Mouse (Mus musculus): Measurements from ENCODE around the gene Rufy3. TPM values are rescaled to one million over a fixed set of nuclear protein-coding genes. Genes with fewer than 3 reads are reported as not detected.
A peak's percentile ranks its signal among the peaks of the same experiment; 100 is the strongest.
"Not testable (repeated sequence)": the region's sequence is repeated elsewhere in the genome, so short reads cannot be mapped to it uniquely, and the experiment has no call there.

The Rufy3 gene
- polyA plus RNA-seq, 1 experiment from 2014 or later, result 10.8 TPM

DNA sequence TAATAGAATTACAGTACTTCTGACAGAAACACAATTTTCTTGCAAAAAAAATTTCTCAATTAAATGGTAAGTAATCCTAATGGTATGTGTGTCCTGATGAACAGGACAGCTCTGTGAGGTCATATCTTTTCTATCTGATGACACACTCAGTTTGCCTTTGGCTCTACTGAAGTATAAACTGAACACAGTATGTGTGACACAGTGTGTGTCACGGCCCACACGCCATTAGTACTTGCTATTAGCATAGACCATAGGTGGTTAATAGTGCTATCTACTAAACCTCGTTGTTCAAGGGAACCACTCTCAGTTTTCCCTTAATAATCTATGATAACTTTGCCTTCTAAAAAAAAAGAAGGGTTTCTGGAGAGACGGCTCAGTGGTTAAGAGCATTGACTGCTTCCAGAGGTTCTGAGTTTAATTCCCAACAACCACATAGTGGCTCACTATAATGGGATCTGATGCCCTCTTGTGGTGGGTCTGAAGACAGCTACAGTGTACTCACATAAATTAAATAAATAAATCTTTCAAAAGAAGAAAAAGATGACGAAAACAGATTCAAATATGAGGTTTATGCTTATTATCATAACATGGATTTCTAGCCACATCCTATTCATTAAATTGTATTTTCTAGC lies 22.1 kb upstream of the Rufy3 start:
- no peaks in the 10 kb centered on the region for H3K9me3 ChIP-seq (ENCODE audit: control insufficient read depth)
- WGBS, result 61% methylated on average over 5 of the region's 5 CpGs
- H3K27ac ChIP-seq (ENCODE audit: low read depth, low read length), result no peak overlapping the region
- no peak overlapping the region for H3K9ac ChIP-seq (ENCODE audit: low read depth, low read length)
- no peak overlapping the region for H3K4me2 ChIP-seq (replicated peaks; ENCODE audit: low read depth)
- no peak overlapping the region for H3K4me3 ChIP-seq (ENCODE audit: low read depth, low read length)
- no peaks in the 10 kb centered on the region for H3K36me3 ChIP-seq (ENCODE audit: control insufficient read depth, insufficient read depth)
- H3K27me3 ChIP-seq (replicated peaks; ENCODE audit: control insufficient read depth, insufficient read depth, low read length), result no peaks in the 10 kb centered on the region
- peak; percentile 75 for TF ChIP-seq CTCF (IDR thresholded peaks at IDR 0.05; ENCODE audit: low read depth)
- no peaks in the 10 kb centered on the region for H3K4me1 ChIP-seq (replicated peaks; ENCODE audit: control insufficient read depth, insufficient read depth, low read length)
- ATAC-seq, result no peak

DNA sequence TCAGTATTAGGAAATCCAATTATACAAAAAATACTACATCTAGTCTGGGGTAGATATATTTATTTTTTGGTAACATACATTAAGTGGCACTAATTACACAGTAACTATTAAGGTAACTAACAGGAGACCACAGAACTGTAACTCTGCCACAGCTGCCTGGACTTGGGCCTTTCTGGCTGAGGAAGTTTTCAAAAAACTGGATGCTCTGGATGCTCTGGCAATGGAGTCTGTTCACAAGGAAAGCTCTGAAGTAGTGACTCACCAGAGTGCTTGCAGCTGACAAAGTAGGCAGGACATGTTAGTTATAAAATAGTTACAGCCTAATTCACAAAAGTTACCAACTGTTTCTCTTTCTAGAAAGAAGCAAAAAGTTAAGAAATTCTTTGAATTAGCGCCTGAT lies 20.4 kb upstream of the Rufy3 start:
- WGBS, result 95% methylated on average over 1 of the region's 1 CpGs
- H3K27ac ChIP-seq (ENCODE audit: low read depth, low read length); H3K9ac ChIP-seq (ENCODE audit: low read depth, low read length); H3K36me3 ChIP-seq (ENCODE audit: control insufficient read depth, insufficient read depth); H3K27me3 ChIP-seq (replicated peaks; ENCODE audit: control insufficient read depth, insufficient read depth, low read length); H3K4me3 ChIP-seq (ENCODE audit: low read depth, low read length); H3K4me2 ChIP-seq (replicated peaks; ENCODE audit: low read depth); H3K9me3 ChIP-seq (ENCODE audit: control insufficient read depth); H3K4me1 ChIP-seq (replicated peaks; ENCODE audit: control insufficient read depth, insufficient read depth, low read length); ATAC-seq: not testable (repeated sequence)

DNA sequence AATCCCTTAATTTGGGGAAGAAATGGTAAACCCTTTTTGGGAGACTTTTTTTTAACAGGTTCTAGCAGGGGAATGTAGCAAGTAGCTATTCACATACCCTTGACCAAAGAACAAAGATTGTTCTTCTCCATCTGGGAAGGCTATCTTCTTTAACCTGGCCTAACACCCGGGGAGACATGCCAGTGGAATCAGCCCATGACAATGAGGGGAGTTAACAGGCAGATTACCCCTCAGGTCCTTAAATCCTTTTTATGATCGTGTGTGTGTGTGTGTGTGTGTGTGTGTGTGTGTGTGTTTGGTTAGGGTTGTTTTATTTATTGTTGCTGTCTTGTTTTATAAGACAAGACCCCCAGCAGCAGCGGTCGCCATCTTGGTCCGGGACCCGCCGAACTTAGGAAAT lies 19.3 kb upstream of the Rufy3 start:
- H3K27ac ChIP-seq (ENCODE audit: low read depth, low read length), result no peak overlapping the region
- no peak for ATAC-seq
- H3K27me3 ChIP-seq (replicated peaks; ENCODE audit: control insufficient read depth, insufficient read depth, low read length), result no peaks in the 10 kb centered on the region
- WGBS, result 85% methylated on average over 7 of the region's 7 CpGs
- H3K9ac ChIP-seq (ENCODE audit: low read depth, low read length), result no peak overlapping the region
- no peak overlapping the region for H3K4me2 ChIP-seq (replicated peaks; ENCODE audit: low read depth)
- H3K36me3 ChIP-seq (ENCODE audit: control insufficient read depth, insufficient read depth), result no peaks in the 10 kb centered on the region
- no peaks in the 10 kb centered on the region for H3K9me3 ChIP-seq (ENCODE audit: control insufficient read depth)
- H3K4me3 ChIP-seq (ENCODE audit: low read depth, low read length), result no peak overlapping the region
- no peaks in the 10 kb centered on the region for H3K4me1 ChIP-seq (replicated peaks; ENCODE audit: control insufficient read depth, insufficient read depth, low read length)
- no peak for TF ChIP-seq CTCF (IDR thresholded peaks at IDR 0.05; ENCODE audit: low read depth)

DNA sequence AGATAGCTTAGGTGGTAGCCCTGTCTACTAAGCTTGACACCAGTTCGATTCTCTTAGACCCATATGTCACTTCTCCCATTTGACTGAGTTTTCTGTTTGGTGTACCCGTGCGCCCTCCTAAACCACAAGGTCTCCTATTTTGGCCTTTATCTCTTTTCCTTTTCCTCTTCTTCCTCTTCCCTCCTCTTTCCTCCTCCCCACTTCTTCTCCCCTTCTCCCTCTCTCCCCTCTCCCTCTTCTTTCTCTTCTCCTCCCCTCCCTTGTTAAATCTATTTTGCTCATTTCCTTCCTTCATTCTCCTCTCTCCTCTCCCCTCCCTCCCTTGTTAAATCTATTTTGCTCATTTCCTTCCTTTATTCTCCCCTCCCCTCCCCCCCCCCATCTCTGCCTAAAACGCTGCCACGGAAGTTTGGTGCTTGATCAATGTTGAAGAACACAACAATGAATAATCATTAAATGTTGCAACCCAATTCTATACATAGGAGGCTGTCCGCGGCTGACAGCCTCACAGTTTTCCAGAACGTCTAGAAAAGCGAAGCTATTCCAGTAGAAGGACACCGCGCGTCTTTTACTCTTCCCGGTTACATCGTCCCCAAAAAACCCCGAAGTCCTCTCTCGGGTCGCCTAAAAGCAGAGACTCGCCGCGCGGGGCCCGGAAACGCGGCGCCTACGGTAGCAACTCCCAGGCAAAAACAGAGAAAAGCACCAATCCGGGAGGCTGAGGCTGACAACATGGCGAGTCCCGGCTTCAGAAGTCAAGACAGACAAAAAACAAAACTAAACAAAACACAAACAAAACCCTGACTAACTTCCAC lies 11.4 kb upstream of the Rufy3 start:
- TF ChIP-seq CTCF (IDR thresholded peaks at IDR 0.05; ENCODE audit: low read depth), result no peak
- no peaks in the 10 kb centered on the region for H3K36me3 ChIP-seq (ENCODE audit: control insufficient read depth, insufficient read depth)

DNA sequence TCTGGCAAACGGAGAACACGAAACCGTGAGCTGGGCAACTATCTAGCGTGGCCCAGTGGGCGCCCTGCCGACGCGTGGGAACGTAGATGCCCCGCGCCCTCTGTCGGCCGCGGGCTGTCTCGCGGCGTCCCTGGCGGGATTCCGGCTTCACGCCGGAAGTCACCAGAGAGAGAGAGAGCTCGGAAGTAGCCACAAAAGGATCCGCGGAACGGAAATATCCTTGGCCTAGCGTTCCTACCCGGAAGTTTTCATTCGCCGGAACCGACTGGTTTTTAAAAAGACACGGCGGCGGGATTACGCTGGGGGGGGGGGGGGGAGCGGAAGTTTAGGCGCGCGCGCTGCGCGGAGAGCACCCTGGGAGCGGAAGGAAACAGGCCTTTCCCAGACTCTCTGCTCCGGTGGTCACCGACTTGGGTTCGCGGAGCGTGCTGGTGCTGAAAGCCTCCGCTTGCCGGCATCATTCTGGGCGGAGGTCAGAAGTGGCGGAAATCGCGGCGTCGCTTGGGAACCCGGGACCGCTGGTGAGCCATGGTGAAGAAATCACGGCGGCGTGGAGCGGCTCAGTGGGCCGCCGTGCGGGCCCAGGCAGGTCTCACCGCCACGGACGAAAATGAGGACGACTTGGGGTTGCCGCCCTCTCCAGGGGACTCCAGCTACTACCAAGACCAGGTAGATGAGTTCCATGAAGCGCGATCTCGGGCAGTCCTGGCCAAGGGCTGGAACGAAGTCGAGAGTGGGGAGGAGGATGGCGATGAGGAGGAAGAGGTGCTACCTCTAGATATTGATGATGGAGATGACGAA lies 10.6 kb upstream of the Rufy3 start, which contains the start of gene Utp3:
Utp3 (plus strand) TSS at position 377 of the 801 bp plus-strand sequence.
- Histone ChIP-seq H3K4me2 (replicated peaks; ENCODE audit: low read depth) (peak within 1 kb of the TSS; percentile 80), H3K4me1 (replicated peaks; ENCODE audit: control insufficient read depth, insufficient read depth, low read length) (0 out of 2 replicates have a peak, but pooled peaks cover 13% of the 10 kb centered on the region), H3K27me3 (replicated peaks; ENCODE audit: control insufficient read depth, insufficient read depth, low read length) (no peaks in the 10 kb centered on the region), H3K27ac (ENCODE audit: low read depth, low read length) (peak within 1 kb of the TSS; percentile 89), H3K36me3 (ENCODE audit: control insufficient read depth, insufficient read depth) (no peaks in the 10 kb centered on the region), H3K9me3 (ENCODE audit: control insufficient read depth) (no peaks in the 10 kb centered on the region), H3K9ac (ENCODE audit: low read depth, low read length) (peak within 1 kb of the TSS; percentile 83), H3K4me3 (ENCODE audit: low read depth, low read length) (peak within 1 kb of the TSS; percentile 81)
- ATAC-seq, result peak; percentile 97
- under 1% methylated on average over 69 of the region's 76 CpGs for WGBS
- peak; percentile 94 for TF ChIP-seq CTCF (IDR thresholded peaks at IDR 0.05; ENCODE audit: low read depth)

More for the DNA sequence above, 11.4 kb upstream of the Rufy3 start:
- 7% methylated on average over 29 of the region's 29 CpGs for WGBS
- no peaks in the 10 kb centered on the region for H3K27me3 ChIP-seq (replicated peaks; ENCODE audit: control insufficient read depth, insufficient read depth, low read length)
- H3K9ac ChIP-seq (ENCODE audit: low read depth, low read length), result peak overlapping the region; percentile 73
- H3K4me3 ChIP-seq (ENCODE audit: low read depth, low read length), result peak overlapping the region; percentile 81
- H3K4me1 ChIP-seq (replicated peaks; ENCODE audit: control insufficient read depth, insufficient read depth, low read length), result 0 out of 2 replicates have a peak, but pooled peaks cover 13% of the 10 kb centered on the region
- H3K4me2 ChIP-seq (replicated peaks; ENCODE audit: low read depth), result peak overlapping the region; percentile 80
- peak; percentile 61 for ATAC-seq
- no peaks in the 10 kb centered on the region for H3K9me3 ChIP-seq (ENCODE audit: control insufficient read depth)
- H3K27ac ChIP-seq (ENCODE audit: low read depth, low read length), result peak overlapping the region; percentile 89

DNA sequence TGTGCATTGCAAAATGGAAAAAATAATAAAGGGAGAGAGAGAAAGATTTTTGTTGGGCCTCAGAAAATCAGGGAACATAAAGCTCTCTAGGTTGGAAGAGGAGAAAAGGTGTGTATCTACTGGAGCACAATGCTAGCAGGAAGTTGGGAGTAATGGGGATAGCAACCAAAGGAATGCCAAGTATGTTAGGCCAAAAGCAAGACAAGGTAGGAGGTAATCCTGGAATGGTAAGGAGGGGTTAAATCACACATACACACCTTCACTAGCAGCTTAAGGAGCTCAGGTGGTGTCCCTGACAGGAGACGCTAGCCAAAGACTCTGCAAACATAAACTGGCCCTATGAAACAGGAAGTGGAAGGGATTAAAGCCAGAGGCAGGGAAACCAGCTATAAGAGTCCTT lies 5.8 kb upstream of the Rufy3 start:
- no peak for TF ChIP-seq CTCF (IDR thresholded peaks at IDR 0.05; ENCODE audit: low read depth)

More for the DNA sequence above, 5.8 kb upstream of the Rufy3 start:
- Histone ChIP-seq H3K27me3 (replicated peaks; ENCODE audit: control insufficient read depth, insufficient read depth, low read length) (no peaks in the 10 kb centered on the region), H3K9ac (ENCODE audit: low read depth, low read length) (no peak overlapping the region), H3K4me3 (ENCODE audit: low read depth, low read length) (no peak overlapping the region), H3K36me3 (ENCODE audit: control insufficient read depth, insufficient read depth) (no peaks in the 10 kb centered on the region), H3K4me2 (replicated peaks; ENCODE audit: low read depth) (no peak overlapping the region), H3K27ac (ENCODE audit: low read depth, low read length) (no peak overlapping the region), H3K9me3 (ENCODE audit: control insufficient read depth) (no peaks in the 10 kb centered on the region), H3K4me1 (replicated peaks; ENCODE audit: control insufficient read depth, insufficient read depth, low read length) (0 out of 2 replicates have a peak, but pooled peaks cover 13% of the 10 kb centered on the region)
- 19% methylated on average over 1 of the region's 1 CpGs for WGBS
- no peak for ATAC-seq

Data from intestine, postnatal 0 days (tissue).